Mouse (Mus musculus): Measurements from ENCODE around the gene Gatd1.

- no peak for TF ChIP-seq CTCF (IDR thresholded peaks at IDR 0.05; ENCODE audit: control insufficient read depth, insufficient read depth, insufficient replicate concordance, low read depth, low read length)
- peak; percentile 80 for TF ChIP-seq POLR2A (IDR thresholded peaks at IDR 0.05; ENCODE audit: control insufficient read depth, low read depth, low read length)
Observed at GRCm38 (mm10) chr7:141413809-141414584, at the start of gene Gatd1.
